Mouse (Mus musculus) spleen, embryonic (tissue): ENCODE measurements at regions not wholly inside any gene's neighbourhood (a gene's known extent, or its start where the extent isn't known, plus 50 kb on each side); places are given as distances from the start of the nearest gene placed in this dataset.

Experiments
- CTCF ChIA-PET: fragments of 350-600 bp; sonication (Branson Sonifier 250); formaldehyde crosslinking; loops from one replicate; lab custom pipeline; 2022; lab: Charles Lee

DNA sequence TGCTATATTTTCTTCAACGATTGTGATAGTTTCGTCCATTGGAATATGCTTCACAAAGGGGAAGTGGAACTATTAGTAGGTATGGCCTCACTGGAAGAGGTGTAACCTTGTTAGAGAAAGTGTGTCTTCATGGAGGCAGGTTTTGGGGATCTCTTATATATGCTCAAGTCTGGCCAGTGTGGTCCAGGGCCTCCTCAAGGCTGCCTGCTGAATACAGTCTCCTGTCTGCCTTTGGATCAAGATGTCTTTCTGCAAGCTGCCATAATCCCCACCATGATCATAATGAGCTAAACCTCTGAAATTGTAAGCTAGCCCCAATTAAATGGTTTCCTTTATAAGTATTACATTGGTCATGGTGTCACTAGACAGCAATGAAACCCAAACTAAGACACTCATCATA lies 384.3 kb downstream of the Btbd3 start:
- CTCF ChIA-PET, result no interaction called here

DNA sequence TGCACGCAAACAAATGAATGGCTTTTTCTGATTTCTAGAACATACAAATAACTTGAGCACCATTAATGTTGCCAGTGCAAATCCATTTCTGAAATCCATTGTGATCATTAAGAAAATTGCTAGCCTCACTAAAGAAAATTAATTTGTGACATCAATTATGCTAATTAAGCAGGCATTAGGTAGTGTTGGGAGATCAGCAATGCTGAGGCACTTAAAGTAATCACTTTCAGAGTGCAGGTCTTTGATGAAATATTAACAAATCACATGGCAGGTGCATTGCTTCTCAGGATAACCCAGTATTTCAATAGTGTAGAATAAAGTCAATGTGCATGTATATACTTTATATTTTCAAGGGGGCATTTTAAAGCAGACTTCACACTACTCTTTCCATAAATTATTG lies 385.0 kb downstream of the Btbd3 start:
- CTCF ChIA-PET, result no interaction called here

- CTCF ChIA-PET, result interaction anchor here (0.6 kb wide), 1 partner anchor 100 kb away, joined by 4 read pairs; no protein-coding TSS in a partner anchor
Observed at GRCm38 (mm10) chr2:138648616-138649015, 392.3 kb downstream of the Btbd3 start.

DNA sequence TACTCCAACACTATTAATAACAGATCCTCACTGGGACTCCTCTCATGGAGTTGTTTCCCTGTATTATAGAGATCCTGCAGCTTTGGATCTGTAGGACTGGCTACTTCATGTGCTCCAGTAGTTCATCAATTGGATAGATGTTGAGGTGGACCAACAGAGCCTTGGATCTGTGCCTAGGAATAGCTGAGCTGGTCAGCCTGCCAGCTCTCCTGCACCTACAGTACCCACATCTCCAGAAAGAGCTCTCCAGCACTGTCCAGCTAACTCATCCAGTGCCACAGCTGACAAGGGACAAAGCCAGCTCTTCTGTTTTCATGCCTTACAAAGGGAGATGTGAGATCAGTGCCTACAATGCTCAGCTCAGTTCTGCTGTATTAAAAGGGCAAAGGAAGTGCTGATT lies 403.0 kb downstream of the Btbd3 start:
- CTCF ChIA-PET, result no interaction called here

DNA sequence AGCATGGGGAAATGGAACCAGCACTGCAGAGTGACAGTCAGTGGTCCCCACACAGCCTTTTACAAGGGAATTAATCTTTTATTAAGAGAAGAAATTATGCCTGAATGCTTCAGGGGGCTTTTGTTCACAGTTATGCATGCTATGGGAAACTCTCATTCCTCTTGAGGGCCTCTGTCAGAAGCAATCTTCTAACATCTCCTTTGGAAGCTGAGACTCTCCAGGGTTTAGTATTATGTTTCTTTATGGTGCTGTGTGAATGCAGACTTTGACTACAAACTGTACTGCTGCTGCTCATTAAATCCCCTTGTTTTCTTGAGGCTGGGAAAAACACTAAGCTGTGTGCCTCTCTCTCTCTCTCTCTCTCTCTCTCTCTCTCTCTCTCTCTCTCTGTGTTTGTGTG lies 413.9 kb downstream of the Btbd3 start:
- CTCF ChIA-PET, result no interaction called here

- CTCF ChIA-PET, result no interaction called here
Observed at GRCm38 (mm10) chr2:138674801-138675200, 418.4 kb downstream of the Btbd3 start.

GRCm38 (mm10) chr2:138675229-138676065 lies 419.1 kb downstream of the Btbd3 start:
- CTCF ChIA-PET, result no interaction called here

GRCm38 (mm10) chr2:138688140-138688871 lies 431.9 kb downstream of the Btbd3 start:
- CTCF ChIA-PET, result no interaction called here

- CTCF ChIA-PET, result no interaction called here
Observed at GRCm38 (mm10) chr2:138689497-138689896, 433.1 kb downstream of the Btbd3 start.

DNA sequence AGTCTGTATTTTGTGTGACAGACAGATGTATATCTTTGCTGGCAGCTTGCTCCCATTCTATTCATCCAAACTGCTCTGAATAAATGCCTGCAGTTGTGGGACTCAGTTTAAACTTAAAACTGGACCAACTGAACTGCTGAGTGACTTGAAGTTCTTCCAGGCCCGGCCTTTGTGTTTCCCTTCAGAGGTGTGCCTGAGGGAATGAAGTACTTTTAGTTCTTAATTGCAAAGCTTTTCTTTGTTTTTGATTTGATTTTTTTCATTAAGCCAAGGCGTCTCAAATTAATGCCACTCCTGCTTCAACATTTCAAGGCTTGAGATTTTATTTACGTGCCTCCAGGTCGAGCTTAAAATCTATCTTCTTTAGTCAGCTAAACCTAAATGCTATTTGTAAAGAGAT lies 446.4 kb downstream of the Btbd3 start:
- CTCF ChIA-PET, result no interaction called here

GRCm38 (mm10) chr2:138703943-138704541 lies 447.7 kb downstream of the Btbd3 start:
- CTCF ChIA-PET, result no interaction called here

GRCm38 (mm10) chr2:138708763-138709162 lies 452.4 kb downstream of the Btbd3 start:
- CTCF ChIA-PET, result no interaction called here

DNA sequence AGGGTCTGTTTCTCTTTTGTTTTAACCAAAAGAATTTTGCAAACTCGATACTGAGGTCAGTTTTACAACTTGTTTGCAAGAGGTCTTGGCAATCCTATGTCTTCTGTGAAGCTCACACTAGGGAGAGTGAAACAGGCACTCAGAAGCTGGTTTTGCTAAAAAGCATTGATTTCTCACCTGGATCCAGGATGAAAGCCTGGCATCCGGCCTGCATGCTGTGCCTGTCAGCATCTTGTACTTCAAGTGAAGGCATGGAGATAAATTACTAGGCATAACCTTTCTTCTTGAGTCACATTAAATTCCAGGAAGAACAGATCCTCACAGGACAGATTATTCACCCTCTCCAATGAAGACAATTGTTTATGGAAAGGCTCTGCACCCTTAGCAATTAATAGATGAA lies 477.5 kb downstream of the Btbd3 start:
- CTCF ChIA-PET, result no interaction called here

DNA sequence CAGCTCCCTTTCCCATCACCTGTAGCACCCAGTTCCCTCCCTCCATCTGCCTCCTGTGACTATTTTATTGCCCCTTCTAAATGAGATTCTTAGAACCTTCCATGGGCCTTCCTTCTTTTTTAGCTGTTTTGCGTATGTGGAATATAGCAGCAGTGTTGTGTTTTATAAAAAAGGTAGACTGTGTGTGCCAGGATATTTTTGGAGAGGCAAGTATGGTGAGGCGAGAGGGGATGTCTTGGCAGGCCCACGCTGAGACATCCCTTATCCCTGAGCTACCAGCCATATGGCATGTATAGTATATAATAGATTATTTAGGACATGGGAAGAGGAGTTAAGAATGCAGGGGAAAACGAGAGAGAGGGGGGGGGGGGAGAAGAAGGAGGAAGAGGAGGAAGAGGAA lies 488.4 kb downstream of the Btbd3 start:
- CTCF ChIA-PET, result no interaction called here

DNA sequence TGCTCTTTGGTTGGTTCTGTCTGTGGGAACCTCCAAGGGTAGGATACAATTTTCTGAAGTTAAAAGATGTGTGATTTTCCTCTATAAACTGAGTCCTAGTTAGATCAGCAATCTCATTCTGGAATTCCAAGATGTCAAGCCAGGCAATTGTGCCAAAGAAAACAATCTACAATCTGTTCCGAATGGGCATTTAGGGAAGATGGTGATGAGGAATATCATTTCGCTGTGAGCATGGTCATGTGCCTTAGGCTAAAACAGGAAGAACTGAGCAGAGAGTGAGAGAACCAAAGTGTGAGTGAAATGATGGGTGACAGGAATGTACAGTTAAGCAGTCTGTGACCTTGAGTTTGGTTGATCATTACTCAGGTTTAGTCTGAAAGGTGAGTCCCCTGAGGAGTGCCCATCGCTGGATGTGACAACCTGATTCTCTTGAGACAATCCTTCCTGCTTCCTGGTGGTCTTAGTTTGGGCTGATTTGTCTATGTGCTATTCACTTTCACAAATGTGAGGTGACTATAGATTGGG lies 504.1 kb downstream of the Btbd3 start:
- CTCF ChIA-PET, result no interaction called here

DNA sequence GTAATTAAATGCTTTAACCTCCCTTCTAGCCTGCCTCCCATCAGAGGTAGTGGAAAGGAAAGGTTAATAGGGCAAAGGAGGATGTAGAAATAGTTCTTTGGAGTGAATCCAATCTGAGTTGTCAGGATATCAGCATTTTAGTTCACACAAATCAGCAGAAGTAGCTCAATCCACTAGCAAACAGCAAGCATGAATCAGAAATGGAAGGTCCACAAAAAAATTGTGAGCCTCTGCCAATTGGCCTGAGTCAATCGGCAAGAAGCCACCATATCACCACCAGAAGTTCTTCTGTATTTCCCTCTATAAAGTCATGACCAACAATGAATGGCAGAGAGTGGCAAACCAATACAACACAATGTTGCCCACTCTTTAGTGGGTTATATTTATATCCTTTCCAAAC lies 505.0 kb downstream of the Btbd3 start:
- CTCF ChIA-PET, result no interaction called here

DNA sequence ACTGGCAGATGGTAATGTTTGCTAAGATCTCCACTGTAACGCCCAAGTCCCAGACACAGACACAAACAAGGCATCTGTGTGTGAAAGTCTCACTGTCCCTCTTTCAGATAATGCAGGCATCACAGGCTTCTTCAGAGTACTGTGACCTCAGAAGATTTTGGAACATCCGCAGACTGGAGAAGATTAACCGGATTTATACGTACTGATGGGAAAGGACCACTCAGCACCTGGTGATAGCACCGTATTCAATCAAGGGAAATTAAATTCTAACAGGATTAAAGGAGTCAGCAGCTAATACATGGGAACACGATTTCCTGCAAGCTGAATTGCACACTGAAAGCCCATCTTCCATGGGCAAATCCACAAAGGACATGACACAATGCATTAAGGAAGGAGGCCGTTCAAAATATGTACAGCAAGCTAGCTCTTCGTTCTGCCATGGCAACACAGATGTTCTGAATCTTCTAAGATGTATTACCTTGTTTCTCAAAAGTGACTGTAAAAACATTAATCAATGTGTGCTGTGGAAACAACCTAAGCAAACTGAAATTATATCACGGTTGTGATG lies 510.0 kb downstream of the Btbd3 start:
- CTCF ChIA-PET, result no interaction called here

DNA sequence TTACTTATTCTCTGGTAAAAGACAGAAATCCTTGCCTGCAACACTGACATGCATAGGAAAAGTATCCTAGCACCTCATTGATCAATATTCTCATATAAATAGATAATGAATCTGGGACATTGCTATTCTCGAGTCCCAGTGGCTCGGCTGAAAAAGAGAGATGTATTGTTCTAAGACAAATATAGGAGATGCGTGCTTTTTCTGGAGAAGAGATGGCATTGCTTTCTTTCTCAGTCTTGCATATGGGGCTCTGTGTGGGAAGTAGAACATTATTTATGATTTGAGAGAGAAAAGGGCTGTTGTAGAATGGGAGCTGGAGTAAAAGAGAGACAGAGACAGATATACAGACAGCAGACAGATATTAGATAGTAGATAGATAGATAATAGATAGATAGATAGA lies 527.4 kb downstream of the Btbd3 start:
- CTCF ChIA-PET, result no interaction called here

DNA sequence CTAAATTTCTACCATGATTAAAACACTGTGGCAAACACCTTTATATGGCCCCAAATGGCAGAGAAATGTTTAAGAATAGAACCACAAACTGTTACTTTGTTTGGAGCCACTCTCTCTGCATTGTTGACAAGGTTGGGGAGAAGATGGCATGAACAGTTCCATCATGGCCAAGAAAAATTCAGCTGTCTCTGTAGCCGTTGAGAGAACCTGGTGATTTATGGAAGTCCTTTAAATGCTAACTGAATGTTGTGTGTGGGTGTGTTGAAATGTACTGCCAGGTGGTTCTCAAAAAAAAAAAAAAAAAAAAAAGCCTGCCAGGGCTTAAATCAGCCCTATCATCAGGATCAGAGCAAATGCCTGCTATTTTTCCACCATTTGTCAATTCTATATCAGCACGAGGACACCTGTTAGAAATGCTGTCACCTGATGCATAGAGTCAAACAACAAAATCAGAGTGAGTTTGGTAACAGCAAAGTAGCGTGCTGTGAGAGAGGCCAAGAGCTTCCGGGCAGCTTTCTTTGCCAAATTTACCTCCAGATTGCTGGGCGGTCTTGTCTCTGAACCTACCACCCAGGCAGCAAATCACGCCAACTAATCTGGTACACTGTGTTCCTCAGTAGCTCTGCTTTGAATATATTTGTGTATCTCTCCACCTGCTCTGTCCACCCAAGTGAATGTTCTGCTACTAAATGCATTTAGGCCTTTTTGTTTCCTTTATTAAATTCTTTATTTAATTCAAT lies 536.5 kb downstream of the Btbd3 start:
- CTCF ChIA-PET, result no interaction called here

DNA sequence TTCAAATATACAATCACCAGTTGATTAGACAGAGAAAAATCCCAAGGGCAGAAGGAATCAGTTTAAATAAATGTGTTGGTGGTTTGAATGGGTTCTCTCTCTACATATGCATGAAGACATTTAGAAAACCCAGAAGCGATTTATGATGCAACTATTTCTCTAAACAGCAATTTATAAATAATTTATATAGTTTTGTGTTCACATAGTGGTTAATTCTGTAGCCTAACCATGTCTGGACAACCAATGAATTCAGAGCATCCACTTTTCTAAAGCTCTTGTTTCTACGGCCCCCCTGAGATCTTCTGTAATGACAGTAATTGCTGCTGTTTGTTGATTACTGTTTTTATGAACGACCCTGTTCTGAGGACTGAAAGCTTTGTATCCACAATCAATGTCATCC lies 549.8 kb downstream of the Btbd3 start:
- CTCF ChIA-PET, result no interaction called here

DNA sequence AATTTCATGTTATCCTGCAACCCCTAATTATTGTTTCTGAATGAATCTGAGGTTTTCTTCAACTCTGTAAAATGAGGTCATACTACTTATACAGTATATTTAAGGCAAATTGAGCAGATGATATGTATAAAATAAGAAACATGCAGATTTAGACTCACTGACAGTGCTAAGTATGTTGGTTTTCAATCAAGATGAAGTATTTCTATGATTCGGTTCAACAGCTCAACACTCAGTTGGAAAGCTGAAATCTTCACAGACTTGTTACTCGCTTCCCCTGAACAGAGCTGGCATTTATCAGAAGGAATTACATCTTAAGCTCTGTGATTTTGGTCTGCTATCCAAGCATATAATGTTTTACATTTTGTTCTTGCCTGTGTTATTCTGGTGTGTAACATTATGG lies 553.4 kb downstream of the Btbd3 start:
- CTCF ChIA-PET, result no interaction called here
